Mouse (Mus musculus): ENCODE measurements around the gene Gpr39.
"Not testable (repeated sequence)": the region's sequence is repeated elsewhere in the genome, so short reads cannot be mapped to it uniquely, and the experiment has no call there.

The Gpr39 gene

GRCm38 (mm10) chr1:125676790-125677273, at the start of gene Gpr39:
Gpr39 (plus strand) TSS chr1:125676995.
- no peak for DNase-seq (ENCODE audit: low read depth, low spot score)

GRCm38 (mm10) chr1:125639501-125640253, 37.1 kb upstream of the Gpr39 start:
- no peak for DNase-seq (ENCODE audit: low read depth, low spot score)

GRCm38 (mm10) chr1:125643643-125644042, 33.2 kb upstream of the Gpr39 start:
- DNase-seq (ENCODE audit: low read depth, low spot score), result no peak

- DNase-seq (ENCODE audit: low read depth, low spot score), result not testable (repeated sequence)
These were observed 30.0 kb upstream of the Gpr39 start for GRCm38 (mm10) chr1:125646816-125647215.

- no peak for DNase-seq (ENCODE audit: low read depth, low spot score)
These were observed 28.8 kb upstream of the Gpr39 start for GRCm38 (mm10) chr1:125648011-125648410.

- DNase-seq (ENCODE audit: low read depth, low spot score), result no peak
These were observed 27.7 kb upstream of the Gpr39 start for GRCm38 (mm10) chr1:125649056-125649455.

- DNase-seq (ENCODE audit: low read depth, low spot score), result no peak
These were observed 23.8 kb upstream of the Gpr39 start for GRCm38 (mm10) chr1:125652836-125653594.

GRCm38 (mm10) chr1:125657416-125657815, 19.4 kb upstream of the Gpr39 start:
- no peak for DNase-seq (ENCODE audit: low read depth, low spot score)

- no peak for DNase-seq (ENCODE audit: low read depth, low spot score)
These were observed 16.6 kb upstream of the Gpr39 start for GRCm38 (mm10) chr1:125660151-125660550.

- no peak for DNase-seq (ENCODE audit: low read depth, low spot score)
These were observed 15.9 kb upstream of the Gpr39 start for GRCm38 (mm10) chr1:125660901-125661300.

- DNase-seq (ENCODE audit: low read depth, low spot score), result no peak
These were observed 14.7 kb upstream of the Gpr39 start for GRCm38 (mm10) chr1:125662058-125662457.

- DNase-seq (ENCODE audit: low read depth, low spot score), result no peak
These were observed 14.1 kb upstream of the Gpr39 start for GRCm38 (mm10) chr1:125662660-125663059.

GRCm38 (mm10) chr1:125663104-125663503, 13.7 kb upstream of the Gpr39 start:
- DNase-seq (ENCODE audit: low read depth, low spot score), result no peak

- DNase-seq (ENCODE audit: low read depth, low spot score), result no peak
These were observed 11.6 kb upstream of the Gpr39 start for GRCm38 (mm10) chr1:125665127-125665637.

- DNase-seq (ENCODE audit: low read depth, low spot score), result no peak
These were observed 7.8 kb upstream of the Gpr39 start for GRCm38 (mm10) chr1:125669035-125669434.

- no peak for DNase-seq (ENCODE audit: low read depth, low spot score)
These were observed 1.6 kb upstream of the Gpr39 start for GRCm38 (mm10) chr1:125675186-125675585.

- DNase-seq (ENCODE audit: low read depth, low spot score), result no peak
These were observed 491 bp downstream of the Gpr39 start for GRCm38 (mm10) chr1:125677286-125677685.

- DNase-seq (ENCODE audit: low read depth, low spot score), result no peak
These were observed 2.8 kb downstream of the Gpr39 start for GRCm38 (mm10) chr1:125679522-125680077.

GRCm38 (mm10) chr1:125684423-125684822, 7.6 kb downstream of the Gpr39 start:
- no peak for DNase-seq (ENCODE audit: low read depth, low spot score)

GRCm38 (mm10) chr1:125685304-125685703, 8.5 kb downstream of the Gpr39 start:
- DNase-seq (ENCODE audit: low read depth, low spot score), result no peak

GRCm38 (mm10) chr1:125687701-125688420, 11.1 kb downstream of the Gpr39 start:
- DNase-seq (ENCODE audit: low read depth, low spot score), result no peak

GRCm38 (mm10) chr1:125693541-125693940, 16.7 kb downstream of the Gpr39 start:
- DNase-seq (ENCODE audit: low read depth, low spot score), result no peak

Data from c-Kit-negative CD71-positive TER-119-positive erythroid progenitor cells, embryonic 14.5 days (primary cell).